Mouse (Mus musculus): ENCODE data around the gene Rcan2.

- TF ChIP-seq POLR2A (IDR thresholded peaks at IDR 0.05; ENCODE audit: insufficient read depth, low read depth, low read length): no peak
- TF ChIP-seq CTCF (IDR thresholded peaks at IDR 0.05): no peak
These were observed 21.1 kb downstream of the Rcan2 start for GRCm38 (mm10) chr17:43822207-43822606.

Data from heart, adult 2 months (tissue).